Mouse (Mus musculus) induced T-regulatory cell, adult 2 months (primary cell): Measurements from ENCODE around the gene Gm49322.
A peak's percentile ranks its signal among the peaks of the same experiment; 100 is the strongest.

ENCODE experiments used
- DNase-seq: peaks from one replicate; pipeline ENCODE4 v3.0.0-alpha.2; 2012; ENCODE audit warnings: low read depth

Gm49322 gene

DNA sequence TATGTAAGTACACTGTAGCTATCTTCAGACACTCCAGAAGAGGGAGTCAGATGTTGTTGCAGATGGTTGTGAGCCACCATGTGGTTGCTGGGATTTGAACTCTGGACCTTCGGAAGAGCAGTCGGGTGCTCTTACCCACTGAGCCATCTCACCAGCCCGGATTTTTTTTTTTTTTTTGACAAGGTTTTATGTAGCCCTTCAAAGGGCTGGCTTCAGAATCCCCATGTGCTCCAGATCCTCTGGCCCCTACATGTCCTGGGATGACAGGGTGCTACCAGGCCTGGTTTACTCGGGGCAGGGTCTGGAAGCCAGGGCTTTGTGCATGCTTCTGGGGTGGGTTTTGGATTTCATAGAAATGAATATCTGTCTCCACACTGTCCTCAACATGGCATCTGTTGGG, at the start of gene Gm49322:
Gm49322 (plus strand) TSS at position 301 of the 400 bp plus-strand sequence.
- DNase-seq: peak; percentile 9

DNA sequence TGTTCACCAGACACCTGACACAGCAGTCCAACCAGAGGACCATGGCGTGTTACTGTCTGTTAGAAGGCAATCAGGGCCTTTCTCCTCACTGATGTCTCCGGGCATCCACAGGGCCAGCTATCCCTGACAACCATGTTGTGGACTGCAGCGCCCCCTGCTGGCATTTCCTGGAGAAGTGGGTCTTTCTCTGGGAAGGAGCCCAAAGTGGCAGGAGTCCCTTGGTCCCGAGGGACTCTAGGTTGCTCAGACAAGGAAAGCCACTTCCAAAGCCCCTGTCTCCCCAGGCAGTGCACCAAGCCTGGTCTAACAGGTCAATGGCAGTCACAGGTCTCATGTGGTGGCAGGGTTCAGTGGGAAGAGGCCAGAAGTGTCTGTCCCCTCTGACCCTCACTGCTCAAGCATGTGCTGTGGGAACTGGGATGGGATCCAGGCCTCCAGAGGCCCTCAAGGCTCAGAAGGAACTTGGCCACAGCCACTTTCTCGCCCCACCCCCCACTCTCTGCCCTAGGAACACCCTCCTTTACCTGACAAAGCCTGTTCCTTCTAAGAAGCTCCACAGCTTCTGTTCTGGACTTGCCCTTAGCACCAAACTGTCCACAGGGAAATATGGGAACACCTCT, 48.4 kb upstream of the Gm49322 start:
- peak; percentile 74 for DNase-seq

DNA sequence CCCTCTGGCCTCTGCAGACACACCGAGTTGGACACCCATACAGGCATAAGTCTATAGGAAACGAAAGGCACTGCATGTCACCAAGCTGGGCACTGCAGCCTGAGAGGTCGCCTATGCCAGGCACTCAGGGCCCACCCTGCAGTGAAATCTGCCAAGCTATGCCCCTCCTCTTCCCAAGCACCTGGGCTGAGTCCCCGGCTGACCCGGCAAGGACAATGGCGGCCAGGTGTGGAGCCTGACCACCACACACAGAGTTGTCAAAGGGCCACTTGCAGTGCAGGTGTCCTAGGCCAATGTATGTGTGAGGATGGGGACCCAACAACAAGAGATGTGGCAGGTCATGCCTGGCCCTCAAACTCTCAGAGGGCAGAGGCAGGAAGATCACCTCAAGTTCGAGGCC, 46.4 kb upstream of the Gm49322 start:
- no peak for DNase-seq

DNA sequence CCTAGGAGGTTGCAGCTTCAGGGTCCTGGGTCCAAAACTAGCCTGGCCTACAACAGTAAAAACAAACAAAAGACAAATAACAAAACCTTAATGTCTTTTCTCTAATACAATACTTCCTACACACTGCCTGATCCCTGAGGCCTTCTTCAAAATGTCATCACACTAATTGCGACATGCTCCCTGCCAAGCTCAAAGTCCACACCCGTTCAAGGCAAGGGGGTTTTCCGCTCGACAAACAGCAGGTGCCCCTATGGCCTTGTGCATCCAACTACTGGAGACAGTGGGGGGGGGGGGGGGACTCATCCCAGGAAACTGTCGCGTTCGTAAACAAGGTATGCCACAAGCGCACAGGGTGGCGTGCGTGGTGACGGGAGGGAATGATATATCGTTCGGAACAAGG, 45.2 kb upstream of the Gm49322 start:
- no peak for DNase-seq

DNA sequence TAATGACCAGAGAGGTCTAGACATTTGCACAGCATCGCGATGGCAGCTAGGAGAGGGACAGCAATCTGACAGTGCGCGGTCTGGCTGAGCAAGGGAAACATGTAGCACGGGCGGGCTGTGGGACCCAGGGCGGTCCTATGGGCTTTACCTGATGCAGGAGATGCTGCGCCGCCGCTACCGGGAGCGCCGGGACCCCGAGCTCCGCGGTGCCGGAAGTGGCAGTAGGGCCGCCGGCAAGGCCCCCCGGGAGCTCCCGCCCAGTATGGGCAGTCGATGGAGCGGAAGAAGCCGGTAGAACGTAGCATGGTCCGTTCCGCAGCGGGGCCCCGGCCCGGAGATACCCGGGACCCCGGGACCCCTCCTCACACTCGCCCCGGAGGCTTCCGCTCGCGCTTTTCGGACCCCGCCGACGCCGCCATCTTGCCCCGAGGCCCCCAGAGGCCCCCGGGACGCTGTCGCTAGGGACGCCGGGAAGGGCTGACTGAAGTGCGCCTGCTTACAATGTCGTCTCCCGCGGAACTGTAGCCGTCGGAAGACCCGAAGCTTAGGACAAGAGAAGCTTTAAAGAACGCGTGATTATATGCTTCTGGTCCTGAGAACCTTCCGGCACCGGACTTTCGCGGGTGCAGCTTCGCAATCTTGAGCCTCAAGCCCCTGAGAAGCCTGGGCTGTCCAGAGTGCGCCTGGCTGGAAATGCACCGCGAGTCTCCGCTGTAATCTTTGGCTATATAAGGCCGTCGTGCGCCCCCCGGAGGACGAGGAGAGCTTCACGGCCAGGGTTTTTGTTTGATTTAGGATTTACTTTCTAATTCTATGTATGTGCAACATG, 44.5 kb upstream of the Gm49322 start, which contains the start of gene Rexo1:
Rexo1 (minus strand) TSS at position 445 of the 829 bp plus-strand sequence.
- DNase-seq: peak; percentile 99

DNA sequence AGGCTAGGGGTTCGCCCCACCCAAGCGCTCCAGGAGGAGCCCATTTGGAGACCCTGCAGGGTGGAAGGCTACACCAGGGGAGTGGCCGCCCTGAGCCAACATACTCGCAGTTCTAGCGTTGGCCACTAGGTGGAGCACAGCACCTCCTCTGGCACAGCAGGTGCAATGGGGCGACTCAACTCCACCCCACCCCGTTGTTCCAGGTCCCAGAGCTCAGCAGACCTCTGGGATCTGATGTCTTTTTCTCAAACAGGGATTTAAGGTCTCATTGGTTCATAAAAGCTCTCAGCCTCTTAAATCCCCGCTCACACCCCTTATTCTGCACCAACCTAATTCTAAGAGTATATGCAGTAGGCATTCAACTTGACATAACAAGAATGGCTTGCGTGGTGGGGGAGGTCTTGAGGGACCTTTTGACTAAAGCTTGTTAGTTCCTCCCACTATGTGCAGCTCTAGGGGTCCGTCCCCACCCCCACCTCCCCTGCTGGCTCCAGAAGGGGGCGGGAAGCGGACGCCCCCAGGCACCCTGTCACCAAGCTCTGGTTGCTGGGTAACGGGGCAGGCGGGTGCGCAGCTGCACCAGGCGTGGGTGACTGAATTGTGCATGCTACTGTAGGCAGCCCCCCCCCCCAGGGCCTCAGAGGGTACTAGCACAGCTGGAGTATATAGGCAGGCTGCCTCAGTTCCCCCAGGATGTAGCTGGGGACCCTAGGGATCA, 39.3 kb upstream of the Gm49322 start:
- DNase-seq: peak; percentile 92

DNA sequence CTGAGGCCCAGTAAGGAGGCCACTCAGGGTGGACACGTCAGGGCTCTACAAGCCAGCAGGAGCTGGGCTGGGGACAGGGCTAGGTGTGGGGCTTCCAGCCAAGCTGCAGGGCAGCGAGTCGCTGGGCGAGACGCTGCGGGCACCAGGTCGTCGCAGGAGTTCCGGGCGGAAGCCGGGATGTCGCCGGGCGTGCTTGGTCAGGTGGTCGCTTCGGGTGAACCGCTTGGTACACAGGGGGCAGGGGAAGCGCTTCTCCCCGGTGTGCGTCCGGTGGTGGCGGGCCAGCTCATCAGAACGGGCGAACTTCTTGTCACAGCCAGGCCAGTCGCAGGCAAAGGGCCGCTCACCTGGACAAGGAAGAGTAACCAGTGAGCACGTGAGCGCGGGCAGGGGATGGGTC, 36.9 kb upstream of the Gm49322 start:
- no peak for DNase-seq

DNA sequence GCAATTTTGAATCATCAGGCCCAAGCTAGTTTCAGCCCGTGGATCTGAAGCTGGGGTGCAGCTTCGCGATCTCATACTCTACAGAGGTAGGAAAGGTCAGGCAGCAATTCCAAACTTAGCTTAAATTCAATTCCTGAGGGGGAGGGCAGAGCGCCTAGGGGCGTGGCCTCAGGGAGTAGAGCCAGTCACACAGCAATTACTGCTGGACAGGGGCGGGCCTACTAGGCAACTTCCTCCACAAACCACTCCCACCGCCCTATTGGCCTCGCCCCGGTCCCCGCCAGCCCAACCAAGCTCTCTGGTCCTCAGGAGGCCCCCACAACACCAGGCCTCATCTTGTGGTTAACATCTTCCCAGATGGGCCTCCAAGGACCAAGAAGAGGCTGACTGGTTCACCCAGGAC, 36.2 kb upstream of the Gm49322 start:
- DNase-seq: peak; percentile 63

DNA sequence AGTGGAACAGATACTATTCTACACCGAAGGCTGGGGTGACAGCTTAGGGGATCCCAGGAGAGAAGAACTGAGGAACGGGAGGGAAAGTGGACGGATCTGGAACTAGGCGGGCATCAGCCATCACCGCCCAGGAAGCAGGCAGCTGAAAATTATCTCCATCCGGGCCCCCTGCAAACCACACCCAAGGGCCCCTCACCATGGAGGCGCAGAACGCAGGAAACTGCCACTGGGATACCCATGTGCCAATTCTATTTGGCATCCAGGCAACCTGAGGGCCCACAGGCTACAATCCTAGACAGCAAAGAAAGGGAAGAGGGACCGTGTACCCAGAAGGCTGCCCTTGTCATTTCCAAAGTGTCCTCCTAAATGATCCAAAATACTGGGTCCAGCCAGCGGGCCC, 35.4 kb upstream of the Gm49322 start:
- DNase-seq: no peak

DNA sequence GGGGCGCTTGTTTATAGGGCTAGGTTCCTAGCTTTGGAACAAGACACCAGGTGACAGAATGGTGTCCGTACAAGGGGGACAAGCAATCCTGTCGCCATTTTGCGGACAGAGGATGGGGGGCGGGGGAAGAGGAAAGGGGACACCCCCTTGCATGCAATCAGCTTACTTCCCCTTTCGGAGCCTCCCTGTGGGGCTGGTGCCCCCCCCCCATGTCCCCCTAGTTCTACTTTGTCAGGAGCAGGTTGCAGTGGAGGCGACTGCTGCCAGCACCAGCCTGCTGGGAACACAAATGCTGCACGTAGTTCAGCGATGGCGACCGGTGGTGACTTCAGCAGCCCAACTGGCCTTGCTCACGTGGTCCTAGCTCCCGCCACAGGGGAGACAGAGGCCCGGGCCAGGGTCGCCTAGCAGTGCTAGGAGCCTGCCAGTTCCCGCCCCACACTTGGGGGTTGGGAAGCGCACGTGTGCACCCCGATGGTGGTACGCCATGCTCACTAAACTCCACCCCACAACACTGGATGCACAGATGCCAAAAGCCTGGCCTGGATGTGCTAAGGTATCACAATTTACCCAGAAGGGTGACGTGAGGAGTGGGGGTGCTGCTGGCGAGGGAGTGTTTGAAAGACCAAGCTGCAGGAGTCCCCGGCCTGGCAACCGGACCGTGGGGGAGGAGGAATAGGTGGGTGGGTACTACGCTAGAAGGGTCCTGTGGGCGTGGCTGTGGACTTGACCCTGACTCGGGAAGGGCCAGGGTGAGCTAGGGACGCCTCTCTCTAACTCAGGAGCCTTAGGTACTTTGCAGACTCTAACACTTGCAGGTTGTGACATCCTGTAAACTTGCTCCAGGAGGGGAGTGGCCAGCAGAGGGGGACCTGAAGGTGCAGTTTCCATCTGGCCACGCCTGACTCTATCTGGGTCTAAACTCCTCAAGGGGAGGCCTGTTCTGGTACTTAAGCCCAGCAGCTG, 34.7 kb upstream of the Gm49322 start:
- no peak for DNase-seq

DNA sequence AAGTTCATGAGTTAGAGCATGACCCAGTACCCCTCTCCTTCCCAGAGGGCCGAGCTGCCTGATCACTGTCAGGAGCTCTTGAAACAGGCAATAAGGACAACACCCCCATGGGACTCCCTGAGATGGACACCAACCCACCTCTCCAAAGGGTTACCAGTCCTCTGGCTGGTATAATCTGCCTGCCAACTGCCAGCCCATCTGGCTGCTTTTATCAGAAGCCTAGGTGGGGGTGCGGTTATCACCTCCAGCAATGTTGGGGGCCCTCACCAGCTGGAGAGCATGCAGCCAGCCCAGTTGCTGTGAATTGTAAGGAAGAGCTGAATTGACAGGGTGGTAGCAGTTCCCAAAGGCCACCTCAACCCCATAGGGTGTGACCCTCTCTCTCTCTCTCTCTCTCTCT, 33.3 kb upstream of the Gm49322 start:
- DNase-seq: no peak

DNA sequence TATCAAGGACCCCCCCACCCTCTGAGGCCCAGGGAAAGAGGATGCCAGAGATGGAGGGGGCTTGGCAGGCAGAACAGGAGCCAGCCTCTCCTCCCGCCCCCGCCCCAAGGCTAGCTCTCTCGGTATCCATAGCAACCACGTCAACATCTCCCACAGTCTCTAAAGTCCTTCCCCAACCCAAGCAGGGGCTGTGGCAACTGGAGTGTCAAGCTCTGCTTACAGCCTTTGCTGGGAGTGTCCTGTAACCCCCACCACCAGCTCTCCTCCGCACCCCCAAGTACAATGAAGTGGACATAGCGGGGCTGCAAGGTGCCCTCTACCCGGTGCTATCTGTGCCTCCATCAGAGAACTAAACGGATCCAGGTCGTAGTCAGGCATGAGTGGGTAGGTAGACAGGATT, 31.9 kb upstream of the Gm49322 start:
- peak; percentile 42 for DNase-seq

DNA sequence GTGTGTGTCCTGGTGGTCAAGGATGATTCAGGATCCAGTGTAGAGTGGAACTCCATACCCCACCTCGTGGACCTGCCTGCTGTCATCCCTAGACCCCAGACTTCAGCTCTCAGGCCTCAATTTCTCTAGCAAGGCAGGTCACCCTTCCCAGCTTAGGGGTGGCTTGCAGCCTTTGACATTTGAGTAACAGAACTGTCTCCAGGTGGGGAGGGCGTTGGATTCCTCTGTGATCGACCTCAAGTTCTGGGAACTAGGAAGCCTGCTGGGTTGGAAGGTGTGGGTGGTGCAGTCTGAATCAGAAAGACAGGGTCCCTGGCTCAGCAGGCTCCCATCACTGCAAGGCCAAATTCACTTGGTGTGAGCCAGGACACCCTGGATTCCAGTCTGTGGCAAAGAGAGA, 30.9 kb upstream of the Gm49322 start:
- no peak for DNase-seq

DNA sequence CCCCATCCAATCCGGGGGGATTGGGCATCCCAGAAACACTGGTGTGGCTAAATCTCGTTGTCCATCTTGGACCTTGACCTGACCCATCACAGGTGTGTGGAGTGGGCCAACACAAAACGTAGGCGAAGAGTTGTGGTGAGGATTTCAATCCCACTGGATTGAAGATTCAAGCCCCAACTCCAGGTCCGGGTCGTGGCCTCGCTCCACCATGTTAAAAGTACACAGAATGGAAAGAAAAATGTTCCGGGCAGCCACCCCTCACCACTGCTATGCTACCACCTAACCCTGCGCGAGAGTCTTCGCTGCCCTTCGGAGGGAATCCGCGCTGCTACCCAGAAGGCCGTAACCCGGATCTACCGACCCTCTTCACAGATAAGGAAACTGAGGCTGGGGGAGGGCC, 29.9 kb upstream of the Gm49322 start:
- DNase-seq: no peak

DNA sequence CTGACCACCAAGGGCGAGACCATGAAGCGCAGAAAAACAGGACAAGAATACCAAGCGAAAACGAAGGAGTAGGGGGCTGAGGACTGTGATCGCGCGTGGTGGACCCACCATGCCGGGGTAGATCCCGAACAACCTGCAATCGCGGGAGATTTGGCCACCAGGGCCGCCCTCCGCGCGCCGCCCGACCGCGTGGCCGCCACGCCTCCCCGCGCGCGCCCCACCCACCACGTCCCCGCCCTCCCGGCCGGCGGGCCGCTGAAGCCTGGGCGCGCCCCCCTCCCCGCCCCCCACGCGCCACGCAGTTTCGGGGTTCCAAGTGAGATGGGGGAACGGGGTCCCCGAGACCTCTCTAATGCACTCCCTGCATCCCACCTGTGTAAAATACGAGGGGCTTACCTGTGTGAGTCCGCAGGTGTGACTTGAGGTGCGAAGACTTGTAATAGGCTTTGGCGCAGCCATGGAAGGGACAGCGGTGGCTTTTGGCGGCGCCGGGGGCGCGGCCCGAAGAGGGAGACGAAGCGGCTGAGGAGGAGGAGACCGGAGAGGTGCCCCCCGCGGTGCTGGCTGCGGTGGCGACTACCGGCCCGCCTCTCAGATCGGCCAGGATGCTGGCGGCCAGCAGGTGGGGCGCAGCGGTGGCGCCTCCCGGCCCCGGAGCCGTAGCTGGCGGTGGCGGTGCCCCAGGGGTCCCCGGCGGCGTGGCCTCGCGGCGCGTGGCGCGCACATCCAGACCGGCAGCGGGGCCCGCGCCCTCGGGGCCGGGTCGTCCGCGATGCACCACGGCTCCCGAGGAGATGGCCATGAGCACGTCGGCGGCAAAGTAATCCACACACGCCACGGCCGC, 29.2 kb upstream of the Gm49322 start:
- peak; percentile 85 for DNase-seq

DNA sequence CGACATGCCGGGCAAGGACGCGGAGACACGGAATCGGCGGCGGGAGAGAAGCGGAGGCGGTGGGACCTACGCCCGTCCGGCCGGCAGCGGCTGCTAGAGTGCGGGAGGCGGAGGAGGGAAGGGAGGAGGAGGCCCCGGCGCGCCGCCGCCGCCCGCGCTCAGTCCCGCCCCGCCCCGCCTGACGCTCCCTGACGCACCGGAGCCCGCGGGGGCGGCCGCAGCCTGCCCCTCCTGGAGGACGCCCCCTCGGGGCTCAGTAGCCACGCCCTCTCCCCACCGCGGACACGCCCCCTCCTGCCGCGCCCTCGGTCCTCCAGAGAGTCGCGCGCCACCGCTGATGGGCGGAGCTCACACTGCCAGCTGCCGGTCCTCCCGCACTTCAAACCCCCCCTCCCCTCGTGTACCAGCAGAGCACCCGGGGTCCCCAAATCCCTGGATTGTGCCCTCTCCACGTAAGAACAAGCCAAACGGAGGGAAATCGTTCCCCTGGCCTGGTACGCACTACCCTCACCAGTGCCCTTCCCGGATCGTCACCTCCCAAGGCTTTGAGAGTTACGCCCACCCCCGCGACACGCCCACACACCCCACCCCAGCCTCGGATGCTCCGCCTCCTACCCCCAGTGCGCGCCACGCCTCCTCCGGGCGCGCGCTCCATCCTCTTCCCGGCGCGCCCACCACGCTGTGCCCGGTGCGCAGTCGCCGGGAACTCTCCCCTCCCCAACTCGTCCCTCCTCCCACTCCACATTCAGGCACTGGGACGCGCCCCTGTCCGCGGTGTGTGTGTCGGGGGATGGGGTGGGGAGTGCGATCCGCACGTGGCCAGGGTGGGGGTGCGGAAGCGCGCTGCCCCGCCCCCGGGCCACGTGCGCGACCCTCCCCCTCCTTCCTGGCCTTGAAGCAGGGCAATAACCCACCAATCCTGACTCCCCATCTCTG, 28.4 kb upstream of the Gm49322 start, which contains the start of gene Klf16:
Klf16 (minus strand) TSS at position 127 of the 936 bp plus-strand sequence.
- peak; percentile 99 for DNase-seq

DNA sequence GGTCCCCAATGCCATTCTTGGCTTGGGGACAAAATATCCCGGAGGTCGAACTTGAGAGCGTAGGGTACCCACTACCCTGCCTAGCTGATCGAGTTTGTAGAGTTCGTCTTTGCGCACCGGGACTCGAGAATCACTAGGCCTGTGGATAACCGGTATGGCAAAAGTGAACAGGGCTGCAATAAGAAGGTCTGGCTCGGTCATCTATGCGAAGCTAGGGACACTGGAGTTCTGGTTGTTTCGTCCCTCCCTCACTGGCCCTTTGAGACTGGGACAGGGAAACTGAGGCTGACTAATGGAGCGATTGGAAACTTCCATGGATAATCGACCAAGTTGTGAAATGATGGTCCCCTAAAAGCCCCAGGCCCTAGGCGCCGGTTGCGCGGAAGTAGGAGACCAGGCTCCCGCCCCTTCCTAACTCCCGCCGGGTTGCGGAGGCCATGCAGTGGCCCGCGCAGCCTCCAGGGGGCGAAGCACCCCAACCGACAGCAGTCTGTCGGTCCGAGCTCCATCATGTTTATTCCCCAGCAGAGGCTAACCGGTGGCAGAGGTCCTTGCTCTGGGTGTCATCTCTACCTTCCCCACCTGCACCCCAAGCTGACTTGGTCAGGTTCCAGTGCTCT, 27.6 kb upstream of the Gm49322 start:
- DNase-seq: peak; percentile 94

DNA sequence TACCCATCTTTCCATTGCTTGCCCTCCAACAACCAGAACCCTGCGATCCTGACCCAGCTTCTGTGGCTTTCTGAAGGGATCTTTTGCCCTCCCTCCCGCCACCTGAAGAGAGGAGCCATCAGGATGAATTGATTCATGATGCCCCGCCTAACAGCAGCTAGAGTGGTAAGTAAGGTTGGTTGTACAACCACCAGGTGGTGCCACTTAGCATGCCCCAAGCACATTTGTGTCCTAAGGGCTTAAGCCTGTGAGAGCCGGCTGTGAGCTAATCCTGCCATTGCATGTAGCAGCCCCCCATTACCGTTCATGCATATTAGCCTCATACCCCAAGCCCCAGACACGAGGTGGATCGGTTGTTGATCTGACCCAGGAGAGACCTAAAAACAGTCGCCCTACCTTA, 26.9 kb upstream of the Gm49322 start:
- peak; percentile 94 for DNase-seq

DNA sequence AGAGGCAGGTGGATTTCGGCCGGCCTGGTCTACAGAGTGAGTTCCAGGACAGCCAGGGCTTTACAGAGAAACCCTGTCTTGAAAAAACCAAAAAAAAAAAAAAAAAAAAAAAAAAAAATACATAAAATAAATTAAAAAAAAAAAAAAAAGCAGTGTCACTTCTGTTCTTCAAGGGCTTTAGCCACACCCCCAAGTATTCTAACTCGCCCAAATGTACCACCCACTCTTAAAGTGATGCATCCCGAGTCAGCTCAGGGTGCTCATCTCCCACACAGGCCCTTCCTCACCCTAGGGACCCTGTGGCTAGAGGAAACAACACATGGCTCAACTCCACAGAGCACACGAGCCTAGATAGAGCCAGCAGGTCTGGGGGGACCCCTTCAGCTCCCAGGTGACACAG, 22.8 kb upstream of the Gm49322 start:
- DNase-seq: no peak
